In genomic region chr15:87188816-87189455, GRCm38 (mm10) we compare ENCODE assay signal across 17 mouse cellular contexts.
DNase-seq lines count a peak whose midpoint lies in the region; ATAC-seq and TF ChIP-seq lines count a peak whose summit lies in the region.
"Had no signal": no experiment of that assay in that cellular context is flagged by ENCODE, and none has a peak within 500 bp of the region (broad histone marks: within the 10 kb centered on the region; RNA-seq: fewer than 3 reads in every experiment).

No protein-coding gene starts in this region.

- H3K36me3 ChIP-seq in forebrain, embryonic 14.5 days (ENCODE audit: control insufficient read depth, insufficient read depth, low read length), result no peaks in the 10 kb centered on the region
- no peaks in the 10 kb centered on the region for H3K36me3 ChIP-seq in forebrain, embryonic 15.5 days
- no peaks in the 10 kb centered on the region for H3K36me3 ChIP-seq in E14TG2a.4 (ENCODE audit: insufficient read depth, low read length)
- H3K36me3 ChIP-seq: embryonic facial prominence, embryonic 12.5 days; forebrain, embryonic 10.5 days; midbrain, embryonic 12.5 days had no signal

- no peaks in the 10 kb centered on the region for H3K4me1 ChIP-seq in forebrain, embryonic 14.5 days (ENCODE audit: control insufficient read depth, insufficient read depth, low read length)
- no peaks in the 10 kb centered on the region for H3K4me1 ChIP-seq in forebrain, embryonic 15.5 days
- no peaks in the 10 kb centered on the region for H3K4me1 ChIP-seq in E14TG2a.4 (replicated peaks; ENCODE audit: low read depth, low read length)
- H3K4me1 ChIP-seq: embryonic facial prominence, embryonic 12.5 days; forebrain, embryonic 10.5 days; midbrain, embryonic 12.5 days had no signal

- ATAC-seq in forebrain, embryonic 14.5 days, result no peak
- ATAC-seq in forebrain, embryonic 15.5 days (replicated peaks), result no peak
- ATAC-seq: inflammation-experienced regulatory T-cells, adult 6 months had no signal

- H3K27me3 ChIP-seq in forebrain, embryonic 14.5 days (replicated peaks; ENCODE audit: control insufficient read depth, insufficient read depth, low read length), result no peaks in the 10 kb centered on the region
- H3K27me3 ChIP-seq in forebrain, embryonic 15.5 days, result no peaks in the 10 kb centered on the region
- no peaks in the 10 kb centered on the region for H3K27me3 ChIP-seq in E14TG2a.4 (ENCODE audit: insufficient read depth, low read length)
- H3K27me3 ChIP-seq: embryonic facial prominence, embryonic 12.5 days; midbrain, embryonic 12.5 days had no signal

- H3K4me3 ChIP-seq in forebrain, embryonic 14.5 days (ENCODE audit: low read depth, low read length), result no peak overlapping the region
- H3K4me3 ChIP-seq in forebrain, embryonic 15.5 days, result no peak overlapping the region
- no peak overlapping the region for H3K4me3 ChIP-seq in left cerebral cortex, adult 2 months
- H3K4me3 ChIP-seq in E14TG2a.4 (replicated peaks; ENCODE audit: low read length), result no peak overlapping the region
- H3K4me3 ChIP-seq: embryonic facial prominence, embryonic 12.5 days; forebrain, embryonic 10.5 days; midbrain, embryonic 12.5 days had no signal

- 41% methylated on average over 9 of the region's 9 CpGs for WGBS in forebrain, embryonic 14.5 days
- 43% methylated on average over 9 of the region's 9 CpGs for WGBS in forebrain, embryonic 15.5 days

- no peaks in the 10 kb centered on the region for H3K9me3 ChIP-seq in forebrain, embryonic 14.5 days (replicated peaks; ENCODE audit: control insufficient read depth, low read length)
- no peaks in the 10 kb centered on the region for H3K9me3 ChIP-seq in forebrain, embryonic 15.5 days
- H3K9me3 ChIP-seq in E14TG2a.4 (ENCODE audit: low read length), result peaks cover 9% of the 10 kb centered on the region
- H3K9me3 ChIP-seq: embryonic facial prominence, embryonic 12.5 days; forebrain, embryonic 10.5 days; midbrain, embryonic 12.5 days had no signal

- intact Hi-C loops in left cerebral cortex, adult 2 months (cut with DNase I), result no loop called here
- intact Hi-C loops in left cerebral cortex, postnatal 10 days (cut with DNase I), result no loop called here

- no peak overlapping the region for H3K9ac ChIP-seq in forebrain, embryonic 14.5 days (ENCODE audit: low read length)
- H3K9ac ChIP-seq in forebrain, embryonic 15.5 days (replicated peaks), result no peak overlapping the region
- H3K9ac ChIP-seq: embryonic facial prominence, embryonic 12.5 days; midbrain, embryonic 12.5 days had no signal

- no peak overlapping the region for H3K4me2 ChIP-seq in forebrain, embryonic 14.5 days (ENCODE audit: low read length)
- H3K4me2 ChIP-seq in forebrain, embryonic 15.5 days (replicated peaks), result no peak overlapping the region
- H3K4me2 ChIP-seq: embryonic facial prominence, embryonic 12.5 days; midbrain, embryonic 12.5 days had no signal

- no peak overlapping the region for H3K27ac ChIP-seq in forebrain, embryonic 14.5 days (ENCODE audit: low read depth, low read length)
- no peak overlapping the region for H3K27ac ChIP-seq in forebrain, embryonic 15.5 days (replicated peaks)
- H3K27ac ChIP-seq in left cerebral cortex, adult 2 months, result no peak overlapping the region
- H3K27ac ChIP-seq: embryonic facial prominence, embryonic 12.5 days; forebrain, embryonic 10.5 days; midbrain, embryonic 12.5 days had no signal

- DNase-seq in forebrain, embryonic 14.5 days (ENCODE audit: low spot score), result peak; percentile 43
- DNase-seq in left cerebral cortex, adult 2 months (ENCODE audit: extremely low spot score in 1 of 2, low spot score in 2 of 2), result no peak
- DNase-seq in left cerebral cortex, postnatal 10 days (ENCODE audit: extremely low spot score in 1 of 2, low spot score in 2 of 2), result no peak
- DNase-seq in R1 (ENCODE audit: low read depth, low spot score), result peak; percentile 53
- no peak for DNase-seq in adrenal gland, adult 18-20 months (ENCODE audit: low spot score in 2 of 2)
- DNase-seq: B cell, adult 2 months; cerebellum, adult 8-10 months; heart, postnatal 14 days; kidney, postnatal 10 days; right cerebral cortex, postnatal 4 days; thymus, postnatal 25 days had no signal

- TF ChIP-seq CTCF in left cerebral cortex, adult 2 months (IDR thresholded peaks at IDR 0.05), result peak; percentile 26
- TF ChIP-seq CTCF in E14TG2a.4 (conservative IDR thresholded peaks at IDR 0.05; ENCODE audit: low read length), result peak; percentile 79

Comparison
In these comparisons a context has a peak if more than half of its experiments do, and no peak if none do; other contexts are left out.
1. DNase-seq: peak in forebrain, embryonic 14.5 days (single experiment) and R1 (single experiment); none in left cerebral cortex, adult 2 months (0 of 2), left cerebral cortex, postnatal 10 days (0 of 2) and adrenal gland, adult 18-20 months (0 of 2).